Mouse (Mus musculus) inflammation-experienced regulatory T-cells, adult 16 weeks (primary cell): Measurements from ENCODE around the gene Cyp2a4. TPM values are rescaled to one million over a fixed set of nuclear protein-coding genes. Genes with fewer than 3 reads are reported as not detected.

ENCODE experiments used
- polyA plus RNA-seq: library from polyadenylated mRNA; unstranded; fragments of 100-300 nt; shearing (Covaris generic); gene quantifications from one replicate; pipeline ENCODE4 v1.2.1, GENCODE M21; 2017

Cyp2a4 gene
- not detected for polyA plus RNA-seq

GRCm38 (mm10) chr7:26306926-26307325 lies at the start of gene Cyp2a4:
Cyp2a4 (plus strand) TSS chr7:26307169.

GRCm38 (mm10) chr7:26260034-26260433 lies 46.9 kb upstream of the Cyp2a4 start, which contains the start of gene Vmn1r184:
Vmn1r184 (plus strand) TSS chr7:26260334.

Other genes with a start within 250 kb of the Cyp2a4 start
- gene Cyp2b13, start 245.7 kb upstream of the Cyp2a4 start, polyA plus RNA-seq, result not detected
- gene Cyp2b9, start 133.8 kb upstream of the Cyp2a4 start, polyA plus RNA-seq, result not detected
- not detected for gene Vmn1r184, start 46.8 kb upstream of the Cyp2a4 start, polyA plus RNA-seq
- gene Nlrp9c, start 96.5 kb downstream of the Cyp2a4 start, polyA plus RNA-seq, result not detected
- not detected for gene Nlrp4a, start 127.9 kb downstream of the Cyp2a4 start, polyA plus RNA-seq
- gene Nlrp9a, start 227.9 kb downstream of the Cyp2a4 start, polyA plus RNA-seq, result not detected